Mouse (Mus musculus): ENCODE measurements at regions not wholly inside any gene's neighbourhood (a gene's known extent, or its start where the extent isn't known, plus 50 kb on each side); places are given as distances from the start of the nearest gene placed in this dataset.
"Not testable (repeated sequence)": the region's sequence is repeated elsewhere in the genome, so short reads cannot be mapped to it uniquely, and the experiment has no call there.

DNA sequence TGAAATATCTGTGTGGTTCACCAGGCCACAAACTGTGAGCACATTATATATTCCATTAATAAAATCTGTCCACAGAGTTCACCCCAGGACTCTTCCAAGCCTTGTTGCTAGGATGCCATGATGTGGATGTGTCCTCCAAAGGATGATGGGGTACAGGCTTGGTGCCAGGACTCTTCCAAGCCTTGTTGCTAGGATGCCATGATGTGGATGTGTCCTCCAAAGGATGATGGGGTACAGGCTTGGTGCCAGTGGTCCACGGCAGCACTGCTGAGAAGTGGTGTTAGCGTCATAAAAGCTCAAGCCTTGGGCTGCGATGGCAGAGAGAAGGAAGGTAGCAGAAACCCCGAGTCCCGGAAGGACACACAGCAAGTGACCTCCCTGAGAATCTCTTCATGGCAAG is 153.4 kb downstream of the Srek1 start:
- not testable (repeated sequence) for DNase-seq (ENCODE audit: low read depth)

DNA sequence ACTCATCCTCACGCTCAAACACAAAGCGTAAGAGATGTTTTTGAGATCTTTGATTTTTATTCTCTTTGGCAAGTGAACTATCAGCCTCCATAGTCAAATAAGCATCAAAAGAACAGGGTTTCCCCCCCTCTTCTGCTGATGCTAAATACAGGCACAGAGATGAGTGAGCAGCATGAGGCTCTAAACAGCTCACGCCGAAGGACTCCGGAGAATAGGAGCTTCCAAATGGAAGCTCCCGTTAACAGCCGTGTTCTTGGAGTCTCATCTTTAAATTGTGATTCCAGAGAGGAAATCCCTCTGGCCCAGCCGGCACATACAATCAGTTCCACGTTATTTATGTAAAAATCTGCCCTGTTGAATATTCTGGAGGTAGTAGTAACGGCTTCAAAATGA is 161.1 kb downstream of the Srek1 start:
- no peak for DNase-seq (ENCODE audit: low read depth)

DNA sequence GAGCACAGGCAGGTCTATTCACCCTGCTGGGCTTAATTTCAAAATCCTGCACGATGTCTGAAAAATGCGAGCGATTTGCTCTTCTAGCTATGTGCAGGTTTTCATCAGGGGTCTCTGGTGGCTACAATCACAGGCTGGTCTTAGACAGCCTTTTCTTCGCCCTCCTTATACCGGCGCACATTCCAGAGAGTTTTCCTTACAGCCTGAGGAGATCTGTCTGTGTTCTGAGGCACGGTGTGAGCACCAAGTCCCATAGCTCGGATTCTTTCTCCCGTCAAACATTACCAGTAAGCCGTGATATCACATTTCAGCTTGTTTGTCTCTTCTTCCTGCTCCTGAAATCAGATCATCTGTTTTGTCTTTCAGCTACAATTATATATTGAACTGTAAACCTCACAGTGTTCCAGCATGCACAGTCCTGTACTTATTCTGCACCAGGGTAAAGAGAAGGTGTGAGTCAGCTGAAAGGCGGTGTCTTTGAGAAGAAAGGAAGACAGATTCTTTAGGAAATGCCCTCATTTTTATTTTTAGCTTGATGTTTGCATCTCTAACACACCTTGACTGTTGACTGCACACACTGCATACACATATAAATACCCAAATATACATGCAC is 161.6 kb downstream of the Srek1 start:
- no peak for DNase-seq (ENCODE audit: low read depth)

- DNase-seq (ENCODE audit: low read depth) = no peak
These were observed 172.1 kb downstream of the Srek1 start for GRCm38 (mm10) chr13:103602302-103602701.

GRCm38 (mm10) chr13:103592371-103592770 is 182.0 kb downstream of the Srek1 start:
- no peak for DNase-seq (ENCODE audit: low read depth)

GRCm38 (mm10) chr13:103591874-103592273 is 182.5 kb downstream of the Srek1 start:
- DNase-seq (ENCODE audit: low read depth) = no peak

DNA sequence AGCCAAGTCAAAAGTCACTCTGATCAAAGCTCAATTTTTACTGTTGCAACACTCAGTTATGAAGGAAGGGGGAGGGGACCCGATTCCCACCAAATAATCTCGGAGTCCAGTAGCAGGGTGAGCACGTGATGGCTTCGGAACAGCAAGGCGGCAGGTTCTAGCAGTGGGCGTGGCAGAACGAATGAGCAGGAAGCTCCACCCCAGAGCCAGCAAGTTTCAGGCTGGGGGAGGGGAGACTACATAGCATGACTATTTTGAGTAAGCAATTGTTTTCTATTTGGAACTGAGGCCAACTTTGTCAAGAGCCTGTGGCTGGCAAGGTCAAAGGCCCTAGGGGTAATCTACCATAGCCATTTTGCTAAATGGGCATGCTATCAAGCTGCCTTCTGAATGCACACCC is 183.0 kb downstream of the Srek1 start:
- DNase-seq (ENCODE audit: low read depth) = not testable (repeated sequence)

GRCm38 (mm10) chr13:103589646-103590045 is 184.8 kb downstream of the Srek1 start:
- no peak for DNase-seq (ENCODE audit: low read depth)

DNA sequence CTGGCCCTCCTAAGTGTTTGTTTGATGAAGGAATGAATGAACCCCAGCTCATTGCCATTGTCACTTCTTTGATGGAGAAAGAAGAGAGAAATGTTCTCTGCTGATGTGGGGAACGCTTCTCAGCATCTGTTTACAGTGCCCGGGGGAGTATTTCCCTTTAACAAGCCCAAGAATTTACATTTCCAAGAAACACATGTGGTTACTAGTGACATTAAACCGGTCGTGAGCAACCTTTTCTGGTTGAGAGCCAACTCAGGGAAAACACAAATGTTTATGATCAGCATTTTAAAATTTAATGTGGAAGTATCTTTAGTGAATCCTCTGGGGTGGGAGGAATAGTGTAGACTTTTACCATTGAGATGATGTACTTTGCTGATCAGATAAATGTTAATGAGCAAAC is 197.6 kb downstream of the Srek1 start:
- DNase-seq (ENCODE audit: low read depth) = no peak

DNA sequence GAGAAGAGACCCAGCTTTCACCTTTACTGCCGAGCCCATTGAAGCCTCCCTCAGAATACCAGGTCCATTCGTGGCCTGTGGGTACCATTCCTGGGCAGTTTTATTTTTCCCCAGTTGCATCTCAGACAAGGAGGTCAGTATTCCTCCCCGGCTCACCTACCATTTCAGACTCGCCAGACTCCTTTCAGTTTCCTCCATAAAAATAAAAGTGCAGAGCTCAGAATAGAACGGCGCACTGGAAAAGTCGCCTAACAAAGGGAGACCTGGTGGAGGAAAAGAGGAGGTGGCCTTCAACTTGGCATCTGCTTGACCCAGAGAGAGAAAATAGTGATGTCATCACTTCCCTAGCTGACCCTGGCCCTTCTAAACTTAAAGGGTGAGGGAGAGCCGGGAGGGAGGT is 209.7 kb downstream of the Srek1 start:
- no peak for DNase-seq (ENCODE audit: low read depth)

GRCm38 (mm10) chr13:103561795-103562705 is 212.4 kb downstream of the Srek1 start:
- DNase-seq (ENCODE audit: low read depth) = no peak

DNA sequence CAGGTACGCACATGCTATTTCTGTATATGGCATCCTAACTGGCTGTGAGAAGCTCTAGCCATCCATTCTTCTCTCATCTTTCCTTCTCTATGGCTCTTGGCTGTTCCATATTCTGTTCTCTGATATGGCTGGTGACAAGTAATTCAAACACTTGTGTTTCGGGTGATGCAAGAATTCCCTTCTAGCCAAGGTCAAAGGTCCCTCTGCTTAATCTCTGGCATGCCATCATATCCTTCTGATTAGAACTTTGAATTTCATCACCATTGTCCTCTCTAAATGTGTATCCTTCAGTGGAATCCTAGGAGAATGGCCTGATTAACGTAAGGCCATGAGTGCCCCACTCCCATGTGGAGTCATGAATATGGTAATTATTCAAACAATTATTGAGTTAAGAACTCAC is 215.5 kb downstream of the Srek1 start:
- no peak for DNase-seq (ENCODE audit: low read depth)

DNA sequence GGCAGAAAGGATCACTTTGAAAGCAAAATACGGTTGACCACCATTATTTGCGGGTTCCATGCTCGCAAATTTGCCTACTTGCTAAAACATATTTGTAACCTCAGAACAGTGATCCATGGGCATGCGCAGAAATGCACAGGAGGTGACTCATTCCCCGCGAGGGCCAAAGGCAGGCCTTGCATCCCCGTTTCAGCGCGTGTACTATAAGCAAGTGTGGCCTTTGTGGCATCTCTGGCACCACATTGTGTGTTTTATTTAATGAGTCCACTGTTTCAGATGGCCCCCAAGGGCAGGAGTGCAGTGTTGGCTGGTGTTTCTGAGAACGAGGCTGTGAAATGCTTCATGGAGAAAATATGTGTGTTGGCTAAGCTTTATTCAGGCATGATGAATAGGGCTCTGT is 205.3 kb upstream of the Mast4 start:
- no peak for DNase-seq (ENCODE audit: low read depth)

- DNase-seq (ENCODE audit: low read depth) = no peak
These were observed 179.5 kb upstream of the Mast4 start for GRCm38 (mm10) chr13:103513825-103514224.

DNA sequence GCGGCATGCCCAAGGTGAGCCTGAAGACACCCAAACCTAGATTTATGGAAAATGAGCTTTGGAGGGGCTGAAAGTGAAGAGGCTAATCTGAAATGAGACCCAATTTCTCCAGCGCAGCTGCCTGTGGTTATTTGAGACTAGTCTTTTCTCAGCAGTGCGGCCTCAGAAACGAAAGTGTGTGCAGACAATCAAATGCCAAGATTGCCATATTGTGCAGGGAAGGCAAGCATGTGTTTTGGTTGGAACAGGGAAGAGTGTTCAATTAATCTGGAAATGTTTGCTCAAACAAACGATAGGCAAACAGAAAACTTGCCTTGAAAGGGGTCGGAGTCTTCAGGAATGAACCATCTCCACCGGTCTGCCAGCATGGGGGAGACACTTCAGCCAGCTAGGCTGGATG is 178.2 kb upstream of the Mast4 start:
- DNase-seq (ENCODE audit: low read depth) = no peak

- no peak for DNase-seq (ENCODE audit: low read depth)
These were observed 170.7 kb upstream of the Mast4 start for GRCm38 (mm10) chr13:103504987-103505386.

- DNase-seq (ENCODE audit: low read depth) = no peak
These were observed 165.1 kb upstream of the Mast4 start for GRCm38 (mm10) chr13:103499376-103499775.

DNA sequence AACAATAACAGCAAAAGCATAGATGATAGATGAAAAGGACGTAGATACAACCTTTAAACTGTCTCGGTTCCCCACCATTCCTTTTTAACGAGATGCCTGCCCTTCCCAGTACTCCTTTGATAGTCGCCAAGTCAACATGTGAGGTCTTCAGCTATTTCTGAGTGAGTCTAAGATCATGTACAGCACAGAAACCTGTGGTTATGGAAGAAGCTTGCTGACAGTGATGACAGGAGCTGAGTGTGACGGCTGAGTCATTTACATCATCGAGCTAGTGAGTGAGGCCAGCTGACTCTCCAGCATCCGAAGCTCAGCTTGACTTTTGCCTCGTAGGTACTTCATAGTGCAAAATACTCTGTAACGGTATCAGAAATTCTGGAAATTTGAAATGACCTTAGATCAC is 160.1 kb upstream of the Mast4 start:
- DNase-seq (ENCODE audit: low read depth) = no peak

GRCm38 (mm10) chr13:103493567-103493966 is 159.3 kb upstream of the Mast4 start:
- no peak for DNase-seq (ENCODE audit: low read depth)

- DNase-seq (ENCODE audit: low read depth) = no peak
These were observed 155.8 kb upstream of the Mast4 start for GRCm38 (mm10) chr13:103490049-103490448.

DNA sequence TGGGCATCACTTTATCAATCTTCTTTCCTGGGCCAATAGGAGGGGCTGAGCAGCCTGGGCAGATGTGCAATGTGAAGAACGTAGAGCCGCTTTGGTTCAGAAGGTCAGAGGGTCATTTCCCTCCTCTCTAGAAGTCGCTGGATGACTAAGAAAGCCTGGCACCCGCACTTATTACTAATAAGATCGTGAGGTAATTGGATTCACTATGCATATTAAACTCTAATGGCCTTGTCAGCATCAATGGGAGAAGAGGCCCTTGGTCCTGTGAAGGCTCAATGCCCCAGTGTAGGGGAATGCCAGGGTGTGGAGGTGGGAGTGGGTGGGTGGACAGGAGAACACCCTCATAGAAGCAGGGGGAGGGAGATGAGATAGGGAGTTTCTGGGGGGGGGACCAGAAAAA is 149.8 kb upstream of the Mast4 start:
- no peak for DNase-seq (ENCODE audit: low read depth)

- DNase-seq (ENCODE audit: low read depth) = no peak
These were observed 149.1 kb upstream of the Mast4 start for GRCm38 (mm10) chr13:103483392-103483791.

- DNase-seq (ENCODE audit: low read depth) = no peak
These were observed 142.0 kb upstream of the Mast4 start for GRCm38 (mm10) chr13:103476328-103476727.

DNA sequence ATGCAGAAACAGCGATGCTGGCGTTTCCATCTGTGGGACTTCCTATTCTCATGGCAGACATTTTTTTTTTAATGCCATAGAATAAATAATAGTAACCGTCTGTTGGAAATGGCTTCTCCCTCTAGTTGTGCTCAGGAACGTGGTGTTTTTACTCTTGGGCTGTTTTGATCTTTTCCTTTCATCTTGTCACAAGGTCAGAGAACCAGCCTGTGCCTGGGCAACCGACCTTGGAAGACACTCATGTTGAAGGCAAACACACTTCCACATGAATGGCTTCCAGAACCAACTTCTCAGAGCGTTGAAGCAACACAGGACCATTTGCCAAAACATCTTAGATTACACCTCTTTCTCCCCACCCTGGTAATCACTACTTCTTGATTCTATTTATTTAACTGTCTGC is 137.9 kb upstream of the Mast4 start:
- DNase-seq (ENCODE audit: low read depth) = no peak

Measured in naive thymus-derived CD4-positive, alpha-beta T cell, adult 2 months (primary cell).